Mouse (Mus musculus): Measurements from ENCODE around the gene Ccdc6. TPM values are rescaled to one million over a fixed set of nuclear protein-coding genes. Genes with fewer than 3 reads are reported as not detected.

The Ccdc6 gene
- polyA plus RNA-seq, 1 experiment = 22.8 TPM

GRCm38 (mm10) chr10:70121406-70121695, 24.4 kb downstream of the Ccdc6 start:
- no peak for DNase-seq (ENCODE audit: low read depth, low spot score)
- WGBS = 30% methylated on average over 8 of the region's 8 CpGs

GRCm38 (mm10) chr10:70123454-70123853, 26.5 kb downstream of the Ccdc6 start:
- DNase-seq (ENCODE audit: low read depth, low spot score) = no peak
- 59% methylated on average over 2 of the region's 2 CpGs for WGBS

GRCm38 (mm10) chr10:70125491-70125890, 28.6 kb downstream of the Ccdc6 start:
- WGBS = 36% methylated on average over 7 of the region's 7 CpGs
- no peak for DNase-seq (ENCODE audit: low read depth, low spot score)

DNA sequence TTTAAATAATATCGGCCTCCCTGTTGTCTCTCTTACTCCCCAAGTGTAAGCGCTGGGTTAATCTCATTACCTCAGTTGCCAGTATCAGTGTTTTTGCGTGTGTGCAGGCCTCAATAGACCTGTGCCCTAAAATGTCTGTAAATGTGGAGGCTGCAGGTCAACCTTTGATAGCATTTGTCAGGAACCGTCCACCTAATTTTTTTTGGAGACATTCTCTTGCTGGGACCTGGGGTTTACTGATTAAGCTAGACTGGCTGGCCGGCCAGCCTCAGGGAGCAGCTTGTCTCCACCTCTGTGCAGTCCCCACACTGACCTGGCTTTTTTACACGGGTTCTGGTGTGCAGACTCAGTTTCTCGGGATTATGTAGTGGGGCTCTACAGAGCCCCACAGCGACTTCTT, 30.4 kb downstream of the Ccdc6 start:
- DNase-seq (ENCODE audit: low read depth, low spot score) = no peak
- 72% methylated on average over 8 of the region's 8 CpGs for WGBS

- no peak for DNase-seq (ENCODE audit: low read depth, low spot score)
- WGBS = 95% methylated on average over 8 of the region's 8 CpGs
Observed at GRCm38 (mm10) chr10:70128408-70128807, 31.5 kb downstream of the Ccdc6 start.

DNA sequence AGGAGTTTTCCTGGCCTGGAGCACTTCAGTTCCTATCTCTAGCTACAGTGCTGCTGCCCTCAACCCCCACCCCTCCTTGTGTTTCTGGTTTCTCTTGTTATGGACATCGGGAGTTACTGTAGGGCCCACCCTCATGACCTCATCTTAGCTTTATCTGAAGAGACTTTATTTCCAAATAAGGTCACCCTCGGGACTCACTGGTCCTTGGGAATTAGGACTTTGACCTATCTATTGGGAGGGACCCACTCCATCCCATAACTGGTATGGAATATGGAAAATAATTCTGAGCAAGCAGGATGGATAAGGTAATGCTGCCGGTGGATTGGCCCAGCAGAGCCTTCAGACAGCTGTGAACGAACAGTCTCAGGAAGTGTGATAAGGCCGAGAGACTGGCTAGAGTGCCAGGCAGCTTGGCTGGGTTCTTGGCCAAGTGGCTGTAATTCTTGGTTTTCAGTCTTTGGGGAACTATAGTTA, 35.2 kb downstream of the Ccdc6 start:
- 13% methylated on average over 5 of the region's 5 CpGs for WGBS
- no peak for DNase-seq (ENCODE audit: low read depth, low spot score)

DNA sequence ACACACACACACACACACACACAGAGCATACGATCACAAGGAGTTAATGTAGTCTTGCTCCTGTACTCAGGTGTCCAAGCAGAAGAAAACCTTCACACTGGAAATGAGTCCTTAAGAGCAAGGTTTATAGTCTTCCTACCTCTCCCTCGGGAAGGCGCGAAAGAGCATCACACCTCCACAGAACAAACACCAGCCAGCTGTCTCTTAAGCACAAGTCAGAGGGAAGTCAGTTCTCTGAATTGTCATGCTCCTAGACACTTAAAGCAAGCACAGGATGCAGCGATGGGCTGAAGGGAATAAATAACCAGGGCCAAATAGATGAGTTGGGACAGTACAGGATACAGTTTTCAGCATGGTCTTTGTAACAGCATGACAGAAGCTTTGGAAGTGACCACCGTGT, 35.8 kb downstream of the Ccdc6 start:
- no peak for DNase-seq (ENCODE audit: low read depth, low spot score)
- WGBS = 38% methylated on average over 6 of the region's 6 CpGs

DNA sequence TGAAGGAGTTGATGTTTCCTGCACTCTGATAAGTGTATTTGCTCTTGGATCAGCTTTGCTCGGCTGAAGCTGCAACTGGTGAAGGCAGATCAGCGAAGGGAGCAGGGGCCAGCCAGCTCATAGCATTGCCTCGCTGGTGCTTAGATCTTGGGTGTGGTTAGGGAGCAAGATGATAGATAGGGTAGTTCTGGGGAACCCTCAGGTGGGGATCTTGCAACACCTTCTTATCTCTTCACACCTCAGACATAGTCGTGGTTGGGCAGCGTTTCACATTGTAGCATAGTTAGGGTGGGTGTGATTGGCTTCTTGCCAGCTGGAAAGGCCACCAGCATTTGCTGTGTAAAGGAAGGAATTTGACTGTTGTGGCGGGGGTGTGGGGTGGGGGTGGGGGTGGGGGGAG, 36.3 kb downstream of the Ccdc6 start:
- WGBS = 41% methylated on average over 6 of the region's 6 CpGs

GRCm38 (mm10) chr10:70135680-70136079, 38.8 kb downstream of the Ccdc6 start:
- 85% methylated on average over 5 of the region's 5 CpGs for WGBS
- no peak for DNase-seq (ENCODE audit: low read depth, low spot score)

More for the DNA sequence above, 36.3 kb downstream of the Ccdc6 start:
- no peak for DNase-seq (ENCODE audit: low read depth, low spot score)

DNA sequence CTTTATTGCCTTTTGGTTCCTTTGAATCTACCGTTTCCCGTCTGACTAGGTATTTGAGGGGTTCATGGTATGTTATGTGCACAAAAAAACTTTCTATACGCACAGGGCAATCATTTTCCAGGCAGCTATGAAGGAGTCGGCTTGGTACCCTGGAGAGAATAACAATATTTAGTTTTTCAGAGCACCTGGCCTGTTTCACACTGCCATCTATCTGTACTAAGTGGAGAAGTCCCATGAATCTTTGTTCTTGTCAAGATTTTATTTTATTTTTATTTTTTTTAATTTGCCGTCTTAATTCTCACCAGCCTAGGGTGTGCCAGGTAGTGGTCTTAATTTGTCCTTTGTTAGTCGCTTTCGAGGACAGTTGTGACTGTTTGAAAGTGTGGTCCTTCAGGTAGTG, 40.7 kb downstream of the Ccdc6 start:
- no peak for DNase-seq (ENCODE audit: low read depth, low spot score)
- WGBS = 79% methylated on average over 7 of the region's 7 CpGs

- DNase-seq (ENCODE audit: low read depth, low spot score) = no peak
- 53% methylated on average over 8 of the region's 8 CpGs for WGBS
Observed at GRCm38 (mm10) chr10:70138150-70138549, 41.2 kb downstream of the Ccdc6 start.

DNA sequence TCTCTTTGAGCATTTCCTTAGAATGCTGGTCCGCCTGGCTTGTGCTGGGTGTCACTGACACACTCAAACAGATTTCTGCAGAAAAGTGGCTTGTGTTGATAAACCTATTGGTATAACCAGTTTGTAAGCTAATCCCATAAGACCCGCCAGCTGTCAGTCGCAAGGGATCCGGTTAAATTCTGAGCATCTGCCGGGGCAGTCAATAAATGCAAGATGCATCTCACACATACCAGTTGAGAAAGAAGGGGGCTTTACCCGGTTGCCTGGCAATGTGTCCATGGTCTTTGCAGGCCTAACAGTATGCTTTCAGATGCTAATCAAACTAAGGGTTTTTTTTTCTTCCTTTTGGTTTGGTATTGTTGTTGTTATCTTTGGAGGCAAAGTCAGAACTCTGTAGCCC, 42.4 kb downstream of the Ccdc6 start:
- 84% methylated on average over 6 of the region's 6 CpGs for WGBS
- DNase-seq (ENCODE audit: low read depth, low spot score) = no peak

GRCm38 (mm10) chr10:70140414-70140813, 43.5 kb downstream of the Ccdc6 start:
- WGBS = 84% methylated on average over 12 of the region's 12 CpGs
- no peak for DNase-seq (ENCODE audit: low read depth, low spot score)

GRCm38 (mm10) chr10:70142623-70143022, 45.7 kb downstream of the Ccdc6 start:
- WGBS = 91% methylated on average over 17 of the region's 17 CpGs
- DNase-seq (ENCODE audit: low read depth, low spot score) = no peak

DNA sequence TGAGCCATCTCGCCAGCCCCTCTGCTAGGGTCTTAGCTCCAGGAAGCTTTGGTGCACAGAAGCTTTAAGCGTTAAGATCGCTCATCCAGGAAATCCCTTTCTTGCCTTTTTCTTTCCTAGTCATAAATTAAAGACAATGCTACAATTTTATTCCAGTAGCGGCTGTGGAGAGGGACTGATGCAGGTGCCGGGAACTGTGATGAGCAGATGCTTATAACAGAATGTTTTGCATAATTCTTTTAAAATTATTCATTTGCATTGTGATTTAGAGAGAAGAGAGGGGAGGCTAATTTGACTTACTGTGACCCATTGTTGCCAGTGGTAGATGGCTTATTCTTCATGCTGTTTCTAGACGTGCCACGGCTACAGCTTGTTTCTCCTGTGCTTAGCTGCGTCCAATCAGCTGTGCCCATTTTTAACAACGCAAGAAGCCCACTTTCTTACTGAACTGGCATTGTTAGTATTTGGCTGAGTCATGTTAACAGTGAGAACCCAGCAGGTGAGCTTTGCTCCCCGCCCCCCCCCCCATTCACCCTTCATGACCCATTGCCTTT, 47.2 kb downstream of the Ccdc6 start:
- WGBS = 95% methylated on average over 10 of the region's 10 CpGs
- DNase-seq (ENCODE audit: low read depth, low spot score) = no peak

GRCm38 (mm10) chr10:70145873-70146272, 49.0 kb downstream of the Ccdc6 start:
- WGBS = 97% methylated on average over 12 of the region's 12 CpGs

DNA sequence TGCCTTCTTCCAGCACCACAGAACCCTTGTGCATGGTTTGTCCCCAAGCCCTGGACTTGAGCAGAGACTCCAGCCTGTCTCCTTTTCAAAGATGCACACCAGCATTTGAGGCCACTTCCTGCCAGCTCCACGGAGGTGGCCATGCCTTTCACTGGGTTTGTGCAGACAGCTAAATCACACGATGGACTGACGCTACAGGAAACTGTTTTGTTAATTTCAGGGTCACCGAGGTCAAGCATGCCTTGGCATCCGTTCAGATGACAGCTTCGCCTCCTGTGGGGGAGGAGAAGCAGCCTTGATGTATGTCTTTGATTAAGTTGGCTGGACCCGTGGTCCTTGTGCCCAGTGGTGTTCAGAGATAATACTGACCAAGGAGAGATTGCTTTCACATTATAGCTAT, 52.2 kb downstream of the Ccdc6 start:
- no peak for DNase-seq (ENCODE audit: low read depth, low spot score)
- WGBS = 47% methylated on average over 7 of the region's 7 CpGs

More at GRCm38 (mm10) chr10:70145873-70146272, 49.0 kb downstream of the Ccdc6 start:
- no peak for DNase-seq (ENCODE audit: low read depth, low spot score)

DNA sequence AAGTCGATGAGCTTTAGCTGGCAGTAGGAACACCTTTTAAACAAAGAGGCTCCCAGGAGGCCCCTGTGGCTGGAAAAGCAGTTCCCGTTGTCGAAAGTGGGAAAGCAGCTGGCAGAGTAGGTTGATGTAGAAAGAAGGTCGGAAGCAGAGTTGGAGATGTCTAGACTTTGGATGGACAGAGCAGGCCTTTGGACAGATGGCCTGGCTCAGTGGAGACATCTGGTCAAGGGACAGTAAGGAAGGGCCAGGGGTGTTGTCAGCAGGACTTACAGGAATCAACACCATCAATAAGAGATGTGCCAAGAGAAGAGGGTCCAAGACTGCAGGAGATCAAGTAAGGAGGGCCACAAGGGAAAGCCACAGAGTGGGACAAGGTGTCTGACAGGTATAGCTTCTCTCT, 53.4 kb downstream of the Ccdc6 start:
- no peak for DNase-seq (ENCODE audit: low read depth, low spot score)
- WGBS = 84% methylated on average over 4 of the region's 4 CpGs

GRCm38 (mm10) chr10:70151171-70151570, 54.2 kb downstream of the Ccdc6 start:
- 89% methylated on average over 10 of the region's 10 CpGs for WGBS
- DNase-seq (ENCODE audit: low read depth, low spot score) = no peak

DNA sequence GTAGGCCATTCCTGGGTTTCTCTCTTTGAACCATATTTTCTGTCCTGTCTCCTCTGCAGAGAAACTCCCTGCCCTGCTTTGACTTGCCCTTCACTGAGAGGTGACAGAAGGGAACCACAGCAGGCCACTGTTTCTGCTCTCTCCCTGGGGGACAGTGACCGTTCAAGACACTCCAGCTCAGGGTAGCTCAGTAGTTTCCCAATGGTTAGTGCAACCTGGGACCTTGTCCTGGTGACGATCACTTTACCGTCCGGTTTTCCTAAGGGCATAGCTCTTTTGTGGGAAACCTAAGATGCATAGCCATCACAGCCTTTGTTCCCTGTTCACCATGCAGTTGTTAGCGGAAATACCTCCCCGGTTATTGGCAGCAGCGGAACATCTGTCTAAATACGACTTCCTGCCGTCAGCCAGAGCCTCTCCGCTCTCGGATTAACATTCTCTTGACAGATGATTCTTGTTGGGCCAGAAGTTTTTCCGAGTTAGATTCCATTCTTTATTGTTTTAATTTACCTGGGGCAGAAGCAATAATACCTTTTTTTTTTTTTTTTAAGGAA, 55.3 kb downstream of the Ccdc6 start:
- 73% methylated on average over 12 of the region's 12 CpGs for WGBS
- no peak for DNase-seq (ENCODE audit: low read depth, low spot score)

DNA sequence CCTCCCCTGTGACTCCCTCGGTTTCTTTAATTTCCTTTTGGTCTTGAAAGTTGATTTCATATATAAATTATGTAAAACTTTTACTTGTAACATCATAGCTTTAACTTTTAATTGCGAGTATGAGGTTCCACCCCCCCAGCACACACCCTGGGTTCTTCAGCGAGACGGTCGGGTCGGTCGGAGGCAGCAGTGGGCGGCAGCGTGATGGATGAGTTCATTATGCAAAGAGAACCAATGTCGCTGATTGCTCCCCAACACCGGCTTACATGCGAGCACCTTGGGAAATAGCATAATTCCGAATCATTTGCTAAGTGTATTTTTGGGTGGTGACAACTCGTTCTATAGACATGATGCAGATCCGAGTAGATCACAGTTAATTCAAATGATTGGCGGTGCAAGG, 56.9 kb downstream of the Ccdc6 start:
- WGBS = 97% methylated on average over 16 of the region's 16 CpGs
- DNase-seq (ENCODE audit: low read depth, low spot score) = no peak

All from large intestine, adult 2 months (tissue).